Mouse (Mus musculus) kidney, adult 2 months (tissue): ENCODE measurements around the gene Gpr50. TPM values are rescaled to one million over a fixed set of nuclear protein-coding genes. Genes with fewer than 3 reads are reported as not detected.

ENCODE experiments used
- DNase-seq: peaks from one replicate; pipeline ENCODE4 v3.0.0; 2021
- H3K27ac ChIP-seq: fragments of 200-500 bp; 2 replicates; pipeline ENCODE4 v1.5.1; 2012; ENCODE audit warnings: low read depth, low read length, control low read depth, inconsistent platforms; ENCODE audit not compliant: insufficient read depth
- H3K27me3 ChIP-seq: fragments of 200-500 bp; replicated peaks from 2 replicates; pipeline ENCODE4 v1.6.1; 2012; ENCODE audit warnings: mild to moderate bottlenecking, moderate library complexity, low read length, inconsistent platforms; ENCODE audit not compliant: control insufficient read depth, insufficient read depth
- H3K36me3 ChIP-seq: fragments of 200-500 bp; 2 replicates; pipeline ENCODE4 v1.6.1; 2012; ENCODE audit warnings: mild to moderate bottlenecking, moderate library complexity, low read length, inconsistent platforms; ENCODE audit not compliant: control insufficient read depth, insufficient read depth
- H3K4me1 ChIP-seq: fragments of 200-500 bp; 2 replicates; pipeline ENCODE4 v1.6.1; 2011; ENCODE audit warnings: low read length; ENCODE audit not compliant: control insufficient read depth, insufficient read depth
- H3K4me3 ChIP-seq: fragments of 200-500 bp; 2 replicates; pipeline ENCODE4 v1.5.1; 2011; ENCODE audit warnings: mild to moderate bottlenecking, low read depth, low read length, control low read depth; ENCODE audit not compliant: insufficient read depth
- CTCF ChIP-seq: fragments of 200-500 bp; conservative IDR thresholded peaks from 2 replicates; pipeline ENCODE4 v1.5.1; 2011; ENCODE audit warnings: low read depth, mild to moderate bottlenecking, control low read depth, low read length, moderate library complexity, mixed read lengths; ENCODE audit not compliant: insufficient read depth, insufficient read length
- POLR2A ChIP-seq: fragments of 200-500 bp; IDR thresholded peaks from one replicate; pipeline ENCODE4 v1.6.1; 2011; ENCODE audit warnings: low read depth, low read length, control low read depth
- WGBS: fragments of 180-500 bp; shearing (Covaris S2); methylation state at CpG from one replicate; pipeline ENCODE4 v1.1.7; 2018; 5-methylcytosine and 5-hydroxymethylcytosine counted together
- polyA plus RNA-seq: library from polyadenylated mRNA; depleted of rRNA; stranded (reverse); fragments of >200 nt; gene quantifications from 2 replicates; pipeline ENCODE4 v1.2.3, GENCODE M21; 2012; rRNA removed

The Gpr50 gene
- polyA plus RNA-seq, 1 experiment = not detected

DNA sequence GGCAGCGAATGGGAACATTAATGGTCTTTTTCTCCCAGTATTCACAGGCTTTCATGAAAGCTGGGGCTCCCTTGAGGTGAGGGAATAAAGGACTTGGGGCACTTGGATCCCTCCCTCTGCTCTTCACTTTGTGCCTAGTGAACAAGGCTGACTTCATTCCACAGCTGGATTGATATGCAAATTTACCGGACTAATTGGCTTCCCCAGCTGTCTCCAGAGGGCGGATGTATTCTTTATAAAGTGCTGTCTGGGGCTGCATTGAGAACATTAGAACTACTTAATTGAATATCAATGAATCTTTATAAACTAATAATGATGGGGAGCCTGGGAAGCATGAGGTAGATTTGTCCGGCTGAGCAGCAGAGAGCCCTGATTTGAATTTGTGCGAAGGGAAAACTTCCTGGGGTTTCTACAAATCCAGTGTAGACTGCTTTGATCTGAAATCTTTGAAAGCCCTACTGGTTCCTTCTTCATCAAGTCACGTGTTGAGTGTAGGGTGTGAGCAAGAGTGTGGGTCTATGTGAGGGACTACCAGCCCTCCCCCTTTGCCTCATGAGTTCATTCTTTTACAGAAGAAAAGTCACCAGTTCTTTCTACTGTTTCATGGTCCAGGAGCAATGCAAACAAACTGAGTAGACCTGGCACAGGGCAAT lies 37.5 kb downstream of the Gpr50 start:
- DNase-seq = no peak
- Histone ChIP-seq H3K4me3 (no peak overlapping the region), H3K27ac (no peak overlapping the region), H3K4me1 (no peaks in the 10 kb centered on the region), H3K27me3 (no peaks in the 10 kb centered on the region), H3K36me3 (no peaks in the 10 kb centered on the region)
- TF ChIP-seq POLR2A (no peak), CTCF (no peak)
- 11% methylated on average over 6 of the region's 6 CpGs for WGBS

Other genes with a start within 250 kb of the Gpr50 start
- 23.7 and 24.1 TPM in 2 replicates for gene Cd99l2, start 170.8 kb upstream of the Gpr50 start, polyA plus RNA-seq
- gene Hmgb3, start 107.7 kb upstream of the Gpr50 start, polyA plus RNA-seq = 15.0 and 17.0 TPM in 2 replicates
- 3.9 and 6.3 TPM in 2 replicates for gene Vma21, start 152.3 kb downstream of the Gpr50 start, polyA plus RNA-seq